Mouse (Mus musculus) ES-Bruce4 (cell line): Measurements from ENCODE around the gene Dpy19l1. TPM values are rescaled to one million over a fixed set of nuclear protein-coding genes. Genes with fewer than 3 reads are reported as not detected.

Experiments used
- H3K27ac ChIP-seq: 2 replicates; pipeline ENCODE4 v1.5.1; 2012; ENCODE audit warnings: low read length, inconsistent platforms; ENCODE audit not compliant: insufficient read depth
- H3K27me3 ChIP-seq: 2 replicates; pipeline ENCODE4 v1.6.1; 2012; ENCODE audit warnings: mild to moderate bottlenecking, low read length, inconsistent platforms; ENCODE audit not compliant: control insufficient read depth, poor library complexity, insufficient read depth, severe bottlenecking
- H3K36me3 ChIP-seq: 2 replicates; pipeline ENCODE4 v1.6.1; 2012; ENCODE audit warnings: inconsistent platforms, mild to moderate bottlenecking, low read length, moderate library complexity; ENCODE audit not compliant: control insufficient read depth, poor library complexity, insufficient read depth, severe bottlenecking
- H3K4me1 ChIP-seq: one replicate; pipeline ENCODE4 v1.8.1; 2011; ENCODE audit warnings: low read length; ENCODE audit not compliant: control insufficient read depth, insufficient read depth
- H3K4me3 ChIP-seq: 2 replicates; pipeline ENCODE4 v1.5.1; 2011; ENCODE audit warnings: low read depth, mild to moderate bottlenecking, low read length
- H3K9ac ChIP-seq: 2 replicates; pipeline ENCODE4 v1.6.1; 2012; ENCODE audit warnings: low read depth, mild to moderate bottlenecking, inconsistent platforms; ENCODE audit not compliant: poor library complexity, severe bottlenecking
- H3K9me3 ChIP-seq: replicated peaks from 2 replicates; pipeline ENCODE4 v1.6.1; 2012; ENCODE audit warnings: mild to moderate bottlenecking, low read length, inconsistent platforms; ENCODE audit not compliant: control insufficient read depth, poor library complexity, insufficient read depth, severe bottlenecking
- CTCF ChIP-seq: IDR thresholded peaks from one replicate; pipeline ENCODE4 v1.8.1; 2011; ENCODE audit warnings: low read depth, low read length
- EP300 ChIP-seq: IDR thresholded peaks from 2 replicates; pipeline ENCODE4 v1.6.1; 2011; ENCODE audit warnings: low read depth, low read length; ENCODE audit not compliant: insufficient read depth
- POLR2A ChIP-seq: IDR thresholded peaks from one replicate; pipeline ENCODE4 v1.8.1; 2011; ENCODE audit warnings: low read length; ENCODE audit not compliant: insufficient read depth
- polyA plus RNA-seq: library from polyadenylated mRNA; stranded (reverse); fragments of >200 nt; gene quantifications from 2 replicates; pipeline ENCODE4 v1.2.4, GENCODE M21; 2011; ENCODE audit warnings: low read depth; ENCODE audit not compliant: missing spikeins, insufficient read depth, insufficient read length

Dpy19l1 gene
- polyA plus RNA-seq, 1 experiment: 39.7 TPM

DNA sequence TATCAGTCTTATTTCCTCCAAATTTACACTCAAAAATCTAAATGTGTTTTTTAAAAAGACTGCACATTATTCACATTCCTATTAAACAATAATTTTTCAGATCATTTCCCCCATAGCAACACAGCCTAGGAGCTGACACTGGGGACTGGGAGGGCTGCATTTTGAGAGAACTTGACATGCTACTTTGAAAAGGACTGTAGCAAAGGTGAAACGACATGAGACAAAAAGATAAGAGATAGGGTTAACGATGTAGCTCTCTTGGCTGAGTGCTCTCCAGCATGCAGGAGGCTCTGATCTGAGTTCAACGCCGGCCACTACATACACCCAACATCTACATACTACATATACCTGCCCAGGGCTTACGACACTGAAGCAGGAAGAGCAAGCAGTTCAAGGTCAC is 20.6 kb downstream of the Dpy19l1 start:
- no peak for TF ChIP-seq POLR2A
- TF ChIP-seq CTCF: no peak
- no peak for TF ChIP-seq EP300

GRCm38 (mm10) chr9:24477251-24477650 is 25.7 kb downstream of the Dpy19l1 start:
- Histone ChIP-seq H3K36me3 (no peaks in the 10 kb centered on the region; the same call in 1 of the 2 replicates), H3K9ac (no peak overlapping the region), H3K4me3 (no peak overlapping the region), H3K4me1 (no peaks in the 10 kb centered on the region), H3K27me3 (no peaks in the 10 kb centered on the region), H3K9me3 (no peaks in the 10 kb centered on the region), H3K27ac (no peak overlapping the region)
- TF ChIP-seq EP300: no peak
- no peak for TF ChIP-seq CTCF

More for the DNA sequence above, 20.6 kb downstream of the Dpy19l1 start:
- H3K9ac ChIP-seq: no peak overlapping the region
- H3K4me3 ChIP-seq: no peak overlapping the region
- H3K4me1 ChIP-seq: no peaks in the 10 kb centered on the region
- H3K27ac ChIP-seq: no peak overlapping the region
- H3K27me3 ChIP-seq: no peaks in the 10 kb centered on the region
- no peaks in the 10 kb centered on the region; the same call in 1 of the 2 replicates for H3K36me3 ChIP-seq
- H3K9me3 ChIP-seq: no peaks in the 10 kb centered on the region

GRCm38 (mm10) chr9:24473824-24474223 is 29.1 kb downstream of the Dpy19l1 start:
- no peak for TF ChIP-seq EP300
- no peak for TF ChIP-seq CTCF
- no peak for TF ChIP-seq POLR2A
- H3K4me1 ChIP-seq: no peaks in the 10 kb centered on the region
- no peak overlapping the region for H3K9ac ChIP-seq
- H3K27ac ChIP-seq: no peak overlapping the region
- no peak overlapping the region for H3K4me3 ChIP-seq
- no peaks in the 10 kb centered on the region for H3K9me3 ChIP-seq
- no peaks in the 10 kb centered on the region; the same call in 1 of the 2 replicates for H3K36me3 ChIP-seq
- H3K27me3 ChIP-seq: no peaks in the 10 kb centered on the region

DNA sequence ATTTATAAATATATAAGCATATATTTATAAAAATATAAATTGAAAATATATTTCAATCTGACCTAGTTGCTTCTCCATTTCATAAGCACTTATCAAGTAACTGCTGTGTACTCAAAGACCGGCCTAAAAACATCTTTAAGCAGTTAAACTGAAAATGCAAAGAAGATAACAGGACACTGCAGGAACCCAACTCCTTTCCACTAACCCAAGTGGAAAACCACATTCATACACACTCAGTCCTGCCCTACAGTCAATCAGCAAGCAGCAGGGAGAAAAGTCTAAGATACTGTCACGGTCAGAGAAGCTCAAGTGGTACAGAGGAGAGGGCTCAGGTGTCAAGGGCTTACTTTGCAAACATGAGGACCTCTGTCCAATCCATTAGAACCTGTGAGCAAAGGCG is 30.4 kb downstream of the Dpy19l1 start:
- Histone ChIP-seq H3K4me1 (no peaks in the 10 kb centered on the region), H3K9me3 (no peaks in the 10 kb centered on the region), H3K9ac (no peak overlapping the region), H3K27ac (no peak overlapping the region), H3K36me3 (no peaks in the 10 kb centered on the region), H3K27me3 (no peaks in the 10 kb centered on the region), H3K4me3 (no peak overlapping the region)
- TF ChIP-seq POLR2A: no peak
- TF ChIP-seq CTCF: no peak
- TF ChIP-seq EP300: no peak

- H3K9me3 ChIP-seq: no peaks in the 10 kb centered on the region
- H3K9ac ChIP-seq: no peak overlapping the region
- no peaks in the 10 kb centered on the region for H3K27me3 ChIP-seq
- H3K27ac ChIP-seq: no peak overlapping the region
- no peak overlapping the region for H3K4me3 ChIP-seq
- TF ChIP-seq POLR2A: no peak
- TF ChIP-seq CTCF: no peak
- TF ChIP-seq EP300: no peak
- no peaks in the 10 kb centered on the region for H3K4me1 ChIP-seq
- H3K36me3 ChIP-seq: no peaks in the 10 kb centered on the region
Observed at GRCm38 (mm10) chr9:24470166-24470565, 32.8 kb downstream of the Dpy19l1 start.

GRCm38 (mm10) chr9:24467186-24467585 is 35.8 kb downstream of the Dpy19l1 start:
- Histone ChIP-seq H3K36me3 (no peaks in the 10 kb centered on the region), H3K4me3 (no peak overlapping the region), H3K9me3 (no peaks in the 10 kb centered on the region), H3K4me1 (no peaks in the 10 kb centered on the region), H3K27me3 (no peaks in the 10 kb centered on the region), H3K9ac (no peak overlapping the region), H3K27ac (no peak overlapping the region)
- TF ChIP-seq EP300: no peak
- no peak for TF ChIP-seq CTCF
- TF ChIP-seq POLR2A: no peak
